Mouse (Mus musculus): ENCODE data around the gene Adipor1. TPM values are rescaled to one million over a fixed set of nuclear protein-coding genes. Genes with fewer than 3 reads are reported as not detected.
A peak's percentile ranks its signal among the peaks of the same experiment; 100 is the strongest.

Gene Adipor1
- polyA plus RNA-seq, 1 experiment from 2014 or later: 174 TPM

GRCm38 (mm10) chr1:134414501-134415167 lies 544 bp upstream of the Adipor1 start:
- Histone ChIP-seq H3K4me2 (ENCODE audit: low read depth, low read length) (peak overlapping the region; percentile 77), H3K4me1 (ENCODE audit: control insufficient read depth, low read depth, low read length) (peaks cover 41% of the 10 kb centered on the region), H3K9ac (ENCODE audit: low read depth, low read length) (peak overlapping the region; percentile 56), H3K9me3 (replicated peaks; ENCODE audit: control insufficient read depth, low read length) (no peaks in the 10 kb centered on the region), H3K27me3 (ENCODE audit: control insufficient read depth, insufficient read depth, low read depth, low read length) (no peaks in the 10 kb centered on the region), H3K4me3 (ENCODE audit: low read depth, low read length) (peak overlapping the region; percentile 88), H3K27ac (ENCODE audit: low read length) (peak overlapping the region; percentile 99), H3K36me3 (ENCODE audit: control insufficient read depth, insufficient read depth) (peaks cover 12% of the 10 kb centered on the region; the same call in 1 of the 2 replicates)
- 17% methylated on average over 11 of the region's 11 CpGs for WGBS (ENCODE audit: insufficient replicate concordance)
- no peak for ATAC-seq (ENCODE audit: low read depth)

- H3K36me3 ChIP-seq (ENCODE audit: control insufficient read depth, insufficient read depth): peaks cover 11% of the 10 kb centered on the region
- H3K4me3 ChIP-seq (ENCODE audit: low read depth, low read length): peak overlapping the region; percentile 88
- 48% methylated on average over 2 of the region's 2 CpGs for WGBS (ENCODE audit: insufficient replicate concordance)
- no peaks in the 10 kb centered on the region for H3K27me3 ChIP-seq (ENCODE audit: control insufficient read depth, insufficient read depth, low read depth, low read length)
- peak overlapping the region; percentile 71 for H3K4me2 ChIP-seq (ENCODE audit: low read depth, low read length)
- no peaks in the 10 kb centered on the region for H3K9me3 ChIP-seq (replicated peaks; ENCODE audit: control insufficient read depth, low read length)
- peak overlapping the region; percentile 78 for H3K27ac ChIP-seq (ENCODE audit: low read length)
- H3K4me1 ChIP-seq (ENCODE audit: control insufficient read depth, low read depth, low read length): peaks cover 77% of the 10 kb centered on the region
- peak overlapping the region; percentile 4 for H3K9ac ChIP-seq (ENCODE audit: low read depth, low read length)
- no peak for ATAC-seq (ENCODE audit: low read depth)
Measured at GRCm38 (mm10) chr1:134418414-134418975, 3.3 kb downstream of the Adipor1 start.

GRCm38 (mm10) chr1:134419176-134419575 lies 4.0 kb downstream of the Adipor1 start:
- WGBS (ENCODE audit: insufficient replicate concordance): 0% methylated on average over 1 of the region's 1 CpGs
- Histone ChIP-seq H3K4me2 (ENCODE audit: low read depth, low read length) (peak overlapping the region; percentile 71), H3K9me3 (replicated peaks; ENCODE audit: control insufficient read depth, low read length) (no peaks in the 10 kb centered on the region), H3K27me3 (ENCODE audit: control insufficient read depth, insufficient read depth, low read depth, low read length) (no peaks in the 10 kb centered on the region), H3K9ac (ENCODE audit: low read depth, low read length) (peak overlapping the region; percentile 42), H3K4me1 (ENCODE audit: control insufficient read depth, low read depth, low read length) (peaks cover 81% of the 10 kb centered on the region), H3K27ac (ENCODE audit: low read length) (peak overlapping the region; percentile 78), H3K4me3 (ENCODE audit: low read depth, low read length) (peak overlapping the region; percentile 88), H3K36me3 (ENCODE audit: control insufficient read depth, insufficient read depth) (peaks cover 13% of the 10 kb centered on the region)
- ATAC-seq (ENCODE audit: low read depth): no peak

- H3K4me1 ChIP-seq (ENCODE audit: control insufficient read depth, low read depth, low read length): peaks cover 81% of the 10 kb centered on the region
- WGBS (ENCODE audit: insufficient replicate concordance): 13% methylated on average over 5 of the region's 5 CpGs
- peaks cover 20% of the 10 kb centered on the region for H3K36me3 ChIP-seq (ENCODE audit: control insufficient read depth, insufficient read depth)
- no peak for ATAC-seq (ENCODE audit: low read depth)
- peak overlapping the region; percentile 42 for H3K9ac ChIP-seq (ENCODE audit: low read depth, low read length)
- H3K27me3 ChIP-seq (ENCODE audit: control insufficient read depth, insufficient read depth, low read depth, low read length): no peaks in the 10 kb centered on the region
- peak overlapping the region; percentile 71 for H3K4me2 ChIP-seq (ENCODE audit: low read depth, low read length)
- H3K9me3 ChIP-seq (replicated peaks; ENCODE audit: control insufficient read depth, low read length): no peaks in the 10 kb centered on the region
- H3K27ac ChIP-seq (ENCODE audit: low read length): peak overlapping the region; percentile 78
- H3K4me3 ChIP-seq (ENCODE audit: low read depth, low read length): peak overlapping the region; percentile 88
Measured at GRCm38 (mm10) chr1:134419751-134420458, 4.7 kb downstream of the Adipor1 start.

GRCm38 (mm10) chr1:134423911-134424310 lies 8.7 kb downstream of the Adipor1 start:
- Histone ChIP-seq H3K36me3 (ENCODE audit: control insufficient read depth, insufficient read depth) (peaks cover 47% of the 10 kb centered on the region), H3K4me2 (ENCODE audit: low read depth, low read length) (peak overlapping the region; percentile 44), H3K9me3 (replicated peaks; ENCODE audit: control insufficient read depth, low read length) (no peaks in the 10 kb centered on the region), H3K4me1 (ENCODE audit: control insufficient read depth, low read depth, low read length) (peaks cover 82% of the 10 kb centered on the region), H3K9ac (ENCODE audit: low read depth, low read length) (peak overlapping the region; percentile 12), H3K27me3 (ENCODE audit: control insufficient read depth, insufficient read depth, low read depth, low read length) (no peaks in the 10 kb centered on the region), H3K4me3 (ENCODE audit: low read depth, low read length) (0 out of 2 replicates have a peak overlapping the region, but pooled peaks have one; percentile 1), H3K27ac (ENCODE audit: low read length) (peak overlapping the region; percentile 88)
- ATAC-seq (ENCODE audit: low read depth): peak; percentile 73
- WGBS (ENCODE audit: insufficient replicate concordance): 47% methylated on average over 10 of the region's 10 CpGs

- peak overlapping the region; percentile 54 for H3K4me2 ChIP-seq (ENCODE audit: low read depth, low read length)
Measured at GRCm38 (mm10) chr1:134426289-134426688, 11.1 kb downstream of the Adipor1 start.

GRCm38 (mm10) chr1:134433002-134433401 lies 17.8 kb downstream of the Adipor1 start:
- Histone ChIP-seq H3K27ac (ENCODE audit: low read length) (no peak overlapping the region), H3K36me3 (ENCODE audit: control insufficient read depth, insufficient read depth) (peaks cover 49% of the 10 kb centered on the region), H3K4me1 (ENCODE audit: control insufficient read depth, low read depth, low read length) (peaks cover 15% of the 10 kb centered on the region), H3K9me3 (replicated peaks; ENCODE audit: control insufficient read depth, low read length) (no peaks in the 10 kb centered on the region), H3K27me3 (ENCODE audit: control insufficient read depth, insufficient read depth, low read depth, low read length) (no peaks in the 10 kb centered on the region), H3K4me3 (ENCODE audit: low read depth, low read length) (no peak overlapping the region), H3K4me2 (ENCODE audit: low read depth, low read length) (no peak overlapping the region), H3K9ac (ENCODE audit: low read depth, low read length) (no peak overlapping the region)
- WGBS (ENCODE audit: insufficient replicate concordance): 82% methylated on average over 10 of the region's 10 CpGs
- ATAC-seq (ENCODE audit: low read depth): no peak

More at GRCm38 (mm10) chr1:134426289-134426688, 11.1 kb downstream of the Adipor1 start:
- Histone ChIP-seq H3K36me3 (ENCODE audit: control insufficient read depth, insufficient read depth) (peaks cover 66% of the 10 kb centered on the region), H3K4me1 (ENCODE audit: control insufficient read depth, low read depth, low read length) (peaks cover 58% of the 10 kb centered on the region), H3K9me3 (replicated peaks; ENCODE audit: control insufficient read depth, low read length) (no peaks in the 10 kb centered on the region), H3K27ac (ENCODE audit: low read length) (peak overlapping the region; percentile 93), H3K9ac (ENCODE audit: low read depth, low read length) (peak overlapping the region; percentile 54), H3K4me3 (ENCODE audit: low read depth, low read length) (no peak overlapping the region), H3K27me3 (ENCODE audit: control insufficient read depth, insufficient read depth, low read depth, low read length) (no peaks in the 10 kb centered on the region)
- ATAC-seq (ENCODE audit: low read depth): peak; percentile 99
- WGBS (ENCODE audit: insufficient replicate concordance): 18% methylated on average over 5 of the region's 5 CpGs

GRCm38 (mm10) chr1:134433473-134433872 lies 18.3 kb downstream of the Adipor1 start:
- H3K4me2 ChIP-seq (ENCODE audit: low read depth, low read length): no peak overlapping the region
- peaks cover 44% of the 10 kb centered on the region for H3K36me3 ChIP-seq (ENCODE audit: control insufficient read depth, insufficient read depth)
- ATAC-seq (ENCODE audit: low read depth): no peak
- no peak overlapping the region for H3K9ac ChIP-seq (ENCODE audit: low read depth, low read length)
- H3K9me3 ChIP-seq (replicated peaks; ENCODE audit: control insufficient read depth, low read length): no peaks in the 10 kb centered on the region
- no peaks in the 10 kb centered on the region for H3K27me3 ChIP-seq (ENCODE audit: control insufficient read depth, insufficient read depth, low read depth, low read length)
- H3K4me1 ChIP-seq (ENCODE audit: control insufficient read depth, low read depth, low read length): peaks cover 14% of the 10 kb centered on the region
- WGBS (ENCODE audit: insufficient replicate concordance): 76% methylated on average over 4 of the region's 4 CpGs
- H3K4me3 ChIP-seq (ENCODE audit: low read depth, low read length): no peak overlapping the region
- no peak overlapping the region for H3K27ac ChIP-seq (ENCODE audit: low read length)

Measured in liver, embryonic 16.5 days (tissue).